Mouse (Mus musculus) intestine, postnatal 0 days (tissue): ENCODE results near the gene Rai1. TPM values are rescaled to one million over a fixed set of nuclear protein-coding genes. Genes with fewer than 3 reads are reported as not detected.

Experiments
- ATAC-seq: fragments of 200-750 bp; cut with Nextera tagmentation; 2 replicates; pipeline ENCODE4 v1.8.0; 2017; ENCODE audit warnings: mild to moderate bottlenecking, moderate TSS enrichment, moderate library complexity
- H3K27ac ChIP-seq: fragments of 300-500 bp; sonication (generic); 2 replicates; pipeline ENCODE4 v1.5.1; 2014; ENCODE audit warnings: mild to moderate bottlenecking, low read depth, low read length, moderate library complexity
- H3K27me3 ChIP-seq: fragments of 300-500 bp; sonication (generic); replicated peaks from 2 replicates; pipeline ENCODE4 v1.6.1; 2014; ENCODE audit warnings: low read length, mixed read lengths; ENCODE audit not compliant: control insufficient read depth, insufficient read depth
- H3K36me3 ChIP-seq: fragments of 300-500 bp; sonication (generic); 2 replicates; pipeline ENCODE4 v1.6.1; 2014; ENCODE audit warnings: mild to moderate bottlenecking, moderate library complexity; ENCODE audit not compliant: control insufficient read depth, insufficient read depth
- H3K4me1 ChIP-seq: fragments of 300-500 bp; sonication (generic); replicated peaks from 2 replicates; pipeline ENCODE4 v1.6.1; 2014; ENCODE audit warnings: antibody characterized with exemption, low read length, mixed read lengths; ENCODE audit not compliant: control insufficient read depth, insufficient read depth
- H3K4me2 ChIP-seq: fragments of 300-500 bp; sonication (generic); replicated peaks from 2 replicates; pipeline ENCODE4 v1.6.1; 2014; ENCODE audit warnings: low read depth, mild to moderate bottlenecking, moderate library complexity
- H3K4me3 ChIP-seq: fragments of 300-500 bp; sonication (generic); 2 replicates; pipeline ENCODE4 v1.5.1; 2014; ENCODE audit warnings: low read depth, low read length
- H3K9ac ChIP-seq: fragments of 300-500 bp; sonication (generic); 2 replicates; pipeline ENCODE4 v1.6.1; 2014; ENCODE audit warnings: mild to moderate bottlenecking, low read depth, low read length
- H3K9me3 ChIP-seq: fragments of 300-500 bp; sonication (generic); 2 replicates; pipeline ENCODE4 v1.6.1; 2016; ENCODE audit warnings: mixed run types; ENCODE audit not compliant: control insufficient read depth
- CTCF ChIP-seq: sonication (generic); IDR thresholded peaks from 2 replicates; pipeline ENCODE4 v1.5.1; 2016; ENCODE audit warnings: low read depth, mild to moderate bottlenecking, control low read depth, antibody characterized with exemption, moderate library complexity
- WGBS: fragments of 180-500 bp; shearing (Covaris S2); extraction: QIAGEN DNeasy Blood & Tissue Kit; methylation state at CpG from one replicate; pipeline ENCODE4 v1.1.7; 2014; 5-methylcytosine and 5-hydroxymethylcytosine counted together
- polyA plus RNA-seq: library from polyadenylated mRNA; unstranded; fragments of >200 nt; fragmentation: Nextera tagmentation; extraction: Ambion mirVana; gene quantifications from 2 replicates; pipeline ENCODE4 v1.2.1, GENCODE M21; 2015

Gene Rai1
- polyA plus RNA-seq, 1 experiment from 2014 or later = 10.1 TPM

DNA sequence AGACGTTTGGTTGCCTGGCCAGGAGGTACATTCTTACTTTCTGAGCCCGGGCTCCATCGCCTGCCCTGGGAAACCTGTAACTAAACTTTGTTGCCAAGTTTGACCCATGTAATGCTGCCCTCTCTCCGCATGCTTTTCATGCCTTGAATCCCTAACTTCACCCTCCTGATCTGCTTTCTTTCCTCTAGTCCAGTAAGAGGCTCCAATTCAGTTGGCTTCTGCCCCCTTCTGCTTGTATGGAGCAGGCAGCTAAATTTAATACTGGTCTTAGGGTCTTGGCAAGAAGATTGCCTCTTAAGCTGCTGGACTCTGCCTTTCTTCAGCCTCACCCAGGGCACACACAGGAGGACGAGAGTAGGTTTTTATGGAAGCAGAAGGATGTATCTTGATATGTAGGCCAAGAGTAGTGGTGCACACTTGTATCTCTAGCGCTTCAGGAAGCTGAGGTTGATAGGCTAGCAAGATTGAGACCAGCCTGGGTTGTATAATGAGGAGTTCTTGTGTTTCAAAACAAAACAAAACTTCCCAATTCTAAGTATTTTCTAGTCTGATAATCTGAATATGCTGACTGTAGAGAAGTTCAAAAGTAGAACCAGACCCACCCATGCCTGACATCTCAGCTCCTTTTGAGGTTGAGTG lies 10.9 kb downstream of the Rai1 start:
- Histone ChIP-seq H3K9me3 (no peaks in the 10 kb centered on the region), H3K27me3 (no peaks in the 10 kb centered on the region), H3K4me1 (peaks cover 29% of the 10 kb centered on the region), H3K27ac (peak overlapping the region; percentile 90), H3K36me3 (no peaks in the 10 kb centered on the region), H3K4me2 (peak overlapping the region; percentile 71), H3K4me3 (peak overlapping the region; percentile 40), H3K9ac (peak overlapping the region; percentile 56; the same call in 1 of the 2 replicates)
- TF ChIP-seq CTCF = peak; percentile 33; the same call in 1 of the 2 replicates
- ATAC-seq = no peak
- 18% methylated on average over 6 of the region's 6 CpGs for WGBS

DNA sequence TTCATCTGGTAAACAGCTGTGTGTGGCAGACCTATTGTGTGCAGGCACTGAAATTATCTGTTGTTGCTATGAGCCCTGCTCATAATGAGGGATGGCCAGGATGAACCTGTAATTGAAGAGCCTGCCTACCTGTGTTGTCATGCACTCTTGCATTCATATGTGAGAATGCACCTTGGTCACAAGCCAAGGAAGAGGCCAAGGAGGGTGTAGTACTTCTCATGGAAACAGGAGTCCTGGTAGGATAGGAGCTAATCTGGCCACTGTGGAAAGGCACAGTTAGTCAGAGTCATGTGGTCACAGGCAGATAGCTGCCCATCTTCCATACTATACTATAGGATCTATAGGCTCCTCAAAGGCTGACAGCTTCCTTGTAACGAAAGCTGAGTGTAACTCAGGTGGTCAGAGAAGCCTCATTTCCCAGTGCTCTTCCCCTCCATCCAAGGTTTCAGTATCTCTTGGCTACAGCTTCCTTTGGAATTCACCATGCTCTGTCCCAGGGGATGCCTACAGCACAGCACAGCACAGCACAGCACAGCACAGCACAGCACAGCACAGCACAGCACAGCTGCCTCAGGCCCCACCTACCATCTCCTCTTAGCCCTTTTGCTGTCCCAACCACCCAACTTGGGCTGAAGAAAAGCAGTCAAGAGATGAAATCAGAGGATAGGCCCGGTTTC lies 15.9 kb downstream of the Rai1 start:
- H3K27me3 ChIP-seq = no peaks in the 10 kb centered on the region
- H3K27ac ChIP-seq = no peak overlapping the region
- no peak overlapping the region for H3K4me2 ChIP-seq
- peak; percentile 50 for ATAC-seq
- TF ChIP-seq CTCF = no peak
- no peaks in the 10 kb centered on the region for H3K9me3 ChIP-seq
- 73% methylated on average over 2 of the region's 2 CpGs for WGBS
- H3K4me1 ChIP-seq = peaks cover 5% of the 10 kb centered on the region; the same call in 1 of the 2 replicates
- no peaks in the 10 kb centered on the region for H3K36me3 ChIP-seq
- no peak overlapping the region for H3K9ac ChIP-seq
- H3K4me3 ChIP-seq = no peak overlapping the region

DNA sequence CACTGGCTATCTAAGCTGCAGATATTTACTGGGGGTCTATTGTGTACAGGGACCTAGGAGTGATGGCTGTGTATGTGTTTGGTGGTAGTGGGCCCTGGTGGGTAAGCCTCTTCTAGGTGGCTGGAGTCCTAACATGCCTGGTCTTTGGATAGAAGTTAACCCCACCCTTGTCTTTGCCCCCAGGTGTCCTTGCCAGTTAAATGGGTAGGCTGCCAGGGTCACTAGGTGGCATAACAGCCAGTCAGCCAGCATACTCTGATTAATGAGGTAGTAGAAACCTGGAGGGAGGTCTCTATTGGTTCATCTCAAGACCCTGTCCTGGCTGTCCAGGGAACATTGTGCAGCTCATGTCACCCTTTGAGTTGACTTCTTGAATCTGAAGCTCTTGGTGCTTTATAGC lies 17.8 kb downstream of the Rai1 start:
- ATAC-seq = no peak

DNA sequence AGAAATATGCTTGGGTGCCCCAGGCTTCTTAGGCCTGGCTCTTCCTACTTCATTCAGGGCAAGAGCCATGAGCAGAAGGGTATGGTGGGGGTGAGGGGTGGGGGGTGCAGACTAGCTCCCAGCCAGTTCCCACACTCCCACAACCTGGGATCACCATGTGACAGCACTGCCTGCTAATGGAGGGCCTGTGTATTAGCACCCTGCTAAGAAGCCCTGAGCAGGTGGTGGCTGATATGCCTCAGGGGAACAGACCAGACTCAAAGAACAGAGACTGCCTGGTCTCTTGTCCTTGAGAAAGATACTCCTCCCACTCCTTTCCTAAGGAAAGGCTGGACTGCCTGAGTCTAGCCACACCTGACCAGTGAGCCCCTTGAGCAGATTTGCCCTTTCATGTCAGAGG lies 22.2 kb downstream of the Rai1 start:
- no peaks in the 10 kb centered on the region for H3K27me3 ChIP-seq
- peak; percentile 60 for TF ChIP-seq CTCF
- no peak overlapping the region for H3K4me2 ChIP-seq
- no peaks in the 10 kb centered on the region for H3K4me1 ChIP-seq
- H3K4me3 ChIP-seq = no peak overlapping the region
- H3K27ac ChIP-seq = no peak overlapping the region
- no peaks in the 10 kb centered on the region for H3K9me3 ChIP-seq
- H3K9ac ChIP-seq = no peak overlapping the region
- no peak for ATAC-seq
- no peaks in the 10 kb centered on the region for H3K36me3 ChIP-seq

More for the DNA sequence above, 17.8 kb downstream of the Rai1 start:
- no peak for TF ChIP-seq CTCF
- no peaks in the 10 kb centered on the region for H3K36me3 ChIP-seq
- no peak overlapping the region for H3K27ac ChIP-seq
- H3K9me3 ChIP-seq = no peaks in the 10 kb centered on the region
- H3K9ac ChIP-seq = no peak overlapping the region
- no peak overlapping the region for H3K4me3 ChIP-seq
- no peaks in the 10 kb centered on the region for H3K4me1 ChIP-seq
- no peak overlapping the region for H3K4me2 ChIP-seq
- no peaks in the 10 kb centered on the region for H3K27me3 ChIP-seq

DNA sequence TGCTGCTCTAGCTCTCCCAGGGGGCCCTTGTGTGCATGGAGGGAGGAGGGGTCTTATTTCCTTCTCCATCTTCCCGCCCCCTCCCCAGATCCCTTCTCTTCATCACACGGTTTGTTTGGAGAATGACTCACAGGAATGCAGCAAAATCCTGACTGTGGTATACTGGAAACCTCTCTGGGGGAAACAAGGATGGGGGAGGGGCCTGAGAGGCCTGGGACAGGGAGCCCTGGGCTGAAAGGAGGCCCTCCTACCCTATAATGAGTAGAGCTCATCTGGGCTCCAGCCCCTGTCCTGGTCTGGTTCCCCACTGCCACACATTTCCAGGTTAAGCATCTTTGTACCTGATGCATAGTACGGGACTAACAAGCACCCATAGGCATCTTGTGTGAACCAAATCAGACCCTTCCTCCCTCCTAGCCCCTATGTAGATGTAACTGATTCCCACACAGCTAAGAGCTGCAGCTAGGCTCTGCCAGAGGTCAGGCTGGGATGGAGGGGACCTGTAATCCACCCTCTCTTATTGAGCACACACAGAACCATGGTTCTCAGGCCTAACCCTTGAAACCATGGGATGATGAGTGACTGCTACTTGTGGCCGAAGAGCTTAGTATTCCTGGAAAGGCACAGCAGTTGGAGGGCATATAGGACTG lies 23.2 kb downstream of the Rai1 start:
- Histone ChIP-seq H3K36me3 (no peaks in the 10 kb centered on the region), H3K27ac (no peak overlapping the region), H3K4me3 (no peak overlapping the region), H3K9me3 (no peaks in the 10 kb centered on the region), H3K9ac (no peak overlapping the region), H3K4me2 (no peak overlapping the region), H3K4me1 (no peaks in the 10 kb centered on the region), H3K27me3 (no peaks in the 10 kb centered on the region)
- no peak for ATAC-seq
- WGBS = 41% methylated on average over 4 of the region's 4 CpGs
- TF ChIP-seq CTCF = no peak

DNA sequence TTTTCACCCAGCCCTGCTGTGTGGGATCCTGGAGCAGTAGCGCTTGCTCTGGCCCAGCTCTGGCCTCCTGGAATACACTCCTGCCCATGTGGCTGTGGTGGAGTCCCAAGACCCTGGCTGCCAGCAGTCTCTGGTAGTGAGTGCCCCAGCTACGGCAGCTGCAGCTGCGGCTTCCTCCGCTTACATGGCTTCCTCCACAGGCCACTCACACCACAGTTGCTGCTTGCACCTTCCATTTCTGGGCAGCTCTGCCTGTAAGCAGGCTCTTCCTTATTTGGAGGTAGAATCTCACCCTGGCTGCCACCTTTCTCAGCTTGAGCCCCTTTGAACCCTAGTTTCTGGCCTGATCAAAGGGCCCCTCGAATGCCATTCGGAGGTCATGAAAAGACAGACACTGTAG lies 25.7 kb downstream of the Rai1 start:
- Histone ChIP-seq H3K36me3 (no peaks in the 10 kb centered on the region), H3K4me3 (no peak overlapping the region), H3K9me3 (no peaks in the 10 kb centered on the region), H3K27me3 (no peaks in the 10 kb centered on the region), H3K27ac (no peak overlapping the region), H3K4me2 (no peak overlapping the region), H3K4me1 (0 out of 2 replicates have a peak, but pooled peaks cover 11% of the 10 kb centered on the region), H3K9ac (no peak overlapping the region)
- 64% methylated on average over 6 of the region's 6 CpGs for WGBS
- no peak for TF ChIP-seq CTCF
- no peak for ATAC-seq
